Mouse (Mus musculus) E14TG2a.4 (cell line): ENCODE measurements around the gene Slc1a4.
A peak's percentile ranks its signal among the peaks of the same experiment; 100 is the strongest.

Source experiments
- H3K27me3 ChIP-seq: 2 replicates; pipeline ENCODE4 v1.6.1; 2014; ENCODE audit warnings: low read length, control low read depth; ENCODE audit not compliant: insufficient read depth
- H3K36me3 ChIP-seq: 2 replicates; pipeline ENCODE4 v1.6.1; 2014; ENCODE audit warnings: low read length, control low read depth; ENCODE audit not compliant: insufficient read depth
- H3K4me1 ChIP-seq: replicated peaks from 2 replicates; pipeline ENCODE4 v1.6.1; 2014; ENCODE audit warnings: low read depth, low read length, control low read depth
- H3K4me3 ChIP-seq: replicated peaks from 2 replicates; pipeline ENCODE4 v1.5.1; 2014; ENCODE audit warnings: mild to moderate bottlenecking, low read length
- H3K9me3 ChIP-seq: 2 replicates; pipeline ENCODE4 v1.6.1; 2014; ENCODE audit warnings: low read length, control low read depth
- CTCF ChIP-seq: conservative IDR thresholded peaks from 2 replicates; pipeline ENCODE4 v1.5.1; 2014; ENCODE audit warnings: low read length
- NANOG ChIP-seq: IDR thresholded peaks from 2 replicates; pipeline ENCODE4 v1.6.1; 2014; ENCODE audit warnings: borderline replicate concordance, low read length, mixed read lengths
- POU5F1 ChIP-seq: IDR thresholded peaks from 2 replicates; pipeline ENCODE4 v1.6.1; 2014; ENCODE audit warnings: low read length, borderline replicate concordance

Slc1a4 gene

GRCm38 (mm10) chr11:20284463-20284862, 48.0 kb downstream of the Slc1a4 start:
- Histone ChIP-seq H3K36me3 (no peaks in the 10 kb centered on the region), H3K4me3 (no peak overlapping the region), H3K9me3 (peaks cover 2% of the 10 kb centered on the region; the same call in 1 of the 2 replicates), H3K4me1 (peaks cover 13% of the 10 kb centered on the region), H3K27me3 (no peaks in the 10 kb centered on the region)
- TF ChIP-seq NANOG (no peak), CTCF (no peak), POU5F1 (no peak)

DNA sequence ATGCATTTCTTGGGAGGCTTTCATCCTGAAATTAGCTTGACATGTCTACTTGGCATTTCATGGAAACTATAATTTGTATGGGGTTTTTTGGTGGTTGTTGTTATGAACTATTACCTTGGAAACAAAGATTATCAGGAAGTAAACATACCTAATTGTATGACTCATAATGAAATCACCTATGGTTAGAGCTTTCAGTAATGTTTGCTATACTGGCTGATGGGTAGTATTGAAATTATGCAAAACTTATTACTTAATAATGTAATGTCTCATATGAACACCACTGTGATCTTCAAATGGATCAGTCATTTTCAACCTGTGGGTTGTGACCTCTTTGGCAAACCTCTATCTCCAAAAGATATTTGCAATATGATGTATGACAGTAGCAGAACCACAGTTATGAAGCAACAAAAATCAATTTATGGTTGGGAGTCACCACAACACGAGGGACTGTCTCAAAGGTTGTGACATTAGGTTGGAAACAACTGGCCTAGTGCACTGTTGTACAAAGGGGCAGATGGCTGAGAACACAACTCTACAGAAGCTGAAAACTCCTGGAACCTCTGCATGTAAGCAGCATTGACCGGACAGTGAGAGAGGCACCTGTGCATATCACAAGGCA, 49.8 kb downstream of the Slc1a4 start:
- TF ChIP-seq NANOG (no peak), POU5F1 (no peak), CTCF (no peak)
- H3K36me3 ChIP-seq, result no peaks in the 10 kb centered on the region
- peaks cover 2% of the 10 kb centered on the region; the same call in 1 of the 2 replicates for H3K9me3 ChIP-seq
- H3K4me3 ChIP-seq, result no peak overlapping the region
- peaks cover 13% of the 10 kb centered on the region for H3K4me1 ChIP-seq
- H3K27me3 ChIP-seq, result no peaks in the 10 kb centered on the region

GRCm38 (mm10) chr11:20280982-20281381, 51.5 kb downstream of the Slc1a4 start:
- Histone ChIP-seq H3K36me3 (no peaks in the 10 kb centered on the region), H3K9me3 (peaks cover 2% of the 10 kb centered on the region; the same call in 1 of the 2 replicates), H3K4me3 (no peak overlapping the region), H3K4me1 (peaks cover 13% of the 10 kb centered on the region), H3K27me3 (0 out of 2 replicates have a peak, but pooled peaks cover 4% of the 10 kb centered on the region)
- no peak for TF ChIP-seq NANOG
- no peak for TF ChIP-seq CTCF
- no peak for TF ChIP-seq POU5F1

- H3K9me3 ChIP-seq, result no peaks in the 10 kb centered on the region
- TF ChIP-seq POU5F1 (no peak), CTCF (no peak), NANOG (no peak)
- H3K27me3 ChIP-seq, result 0 out of 2 replicates have a peak, but pooled peaks cover 4% of the 10 kb centered on the region
- no peaks in the 10 kb centered on the region for H3K36me3 ChIP-seq
- H3K4me3 ChIP-seq, result no peak overlapping the region
- H3K4me1 ChIP-seq, result peaks cover 13% of the 10 kb centered on the region
Observed at GRCm38 (mm10) chr11:20278702-20279101, 53.8 kb downstream of the Slc1a4 start.

- H3K4me3 ChIP-seq, result no peak overlapping the region
- peaks cover 12% of the 10 kb centered on the region for H3K4me1 ChIP-seq
- 0 out of 2 replicates have a peak, but pooled peaks cover 4% of the 10 kb centered on the region for H3K27me3 ChIP-seq
- H3K36me3 ChIP-seq, result no peaks in the 10 kb centered on the region
- TF ChIP-seq POU5F1 (no peak), NANOG (no peak), CTCF (no peak)
- H3K9me3 ChIP-seq, result peaks cover 7% of the 10 kb centered on the region
Observed at GRCm38 (mm10) chr11:20277106-20277505, 55.4 kb downstream of the Slc1a4 start.

DNA sequence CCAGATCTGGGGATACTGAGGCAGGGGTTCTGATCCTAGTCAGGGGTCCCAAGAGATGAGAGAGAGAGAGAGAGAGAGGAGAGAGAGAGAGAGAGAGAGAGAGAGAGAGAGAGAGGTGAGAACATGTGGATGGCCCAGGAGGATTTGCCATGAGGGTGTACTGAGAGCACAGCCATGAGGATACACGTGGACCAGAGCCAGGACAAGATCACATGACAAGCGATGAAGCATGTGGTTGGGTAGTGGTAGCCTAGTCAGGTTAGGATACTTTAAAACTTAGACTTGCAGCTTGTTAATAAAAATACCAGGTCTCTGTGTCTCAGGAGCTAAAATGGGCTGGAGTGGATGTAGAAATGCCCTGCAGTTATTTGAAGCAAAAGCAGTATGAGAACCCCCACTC, 56.5 kb downstream of the Slc1a4 start:
- no peaks in the 10 kb centered on the region for H3K36me3 ChIP-seq
- H3K4me1 ChIP-seq, result peaks cover 8% of the 10 kb centered on the region; the same call in 1 of the 2 replicates
- no peak for TF ChIP-seq POU5F1
- no peak for TF ChIP-seq NANOG
- no peak for TF ChIP-seq CTCF
- 0 out of 2 replicates have a peak, but pooled peaks cover 4% of the 10 kb centered on the region for H3K27me3 ChIP-seq
- peaks cover 10% of the 10 kb centered on the region for H3K9me3 ChIP-seq
- no peak overlapping the region for H3K4me3 ChIP-seq

- H3K4me3 ChIP-seq, result no peak overlapping the region
- H3K4me1 ChIP-seq, result no peaks in the 10 kb centered on the region
- no peaks in the 10 kb centered on the region for H3K36me3 ChIP-seq
- H3K27me3 ChIP-seq, result no peaks in the 10 kb centered on the region
- TF ChIP-seq CTCF (no peak), POU5F1 (no peak), NANOG (no peak)
- peaks cover 10% of the 10 kb centered on the region for H3K9me3 ChIP-seq
Observed at GRCm38 (mm10) chr11:20269885-20270284, 62.6 kb downstream of the Slc1a4 start.

GRCm38 (mm10) chr11:20262628-20263380, 69.7 kb downstream of the Slc1a4 start:
- H3K4me1 ChIP-seq, result no peaks in the 10 kb centered on the region
- H3K9me3 ChIP-seq, result peaks cover 9% of the 10 kb centered on the region
- no peaks in the 10 kb centered on the region for H3K27me3 ChIP-seq
- H3K4me3 ChIP-seq, result no peak overlapping the region
- no peaks in the 10 kb centered on the region for H3K36me3 ChIP-seq
- TF ChIP-seq CTCF (peak; percentile 25; the same call in 1 of the 2 replicates), NANOG (no peak), POU5F1 (no peak)
